Mouse (Mus musculus): ENCODE results near the gene Slc9a1. TPM values are rescaled to one million over a fixed set of nuclear protein-coding genes. Genes with fewer than 3 reads are reported as not detected.

Slc9a1 gene
- polyA plus RNA-seq, 1 experiment from 2014 or later = 1.8 TPM

DNA sequence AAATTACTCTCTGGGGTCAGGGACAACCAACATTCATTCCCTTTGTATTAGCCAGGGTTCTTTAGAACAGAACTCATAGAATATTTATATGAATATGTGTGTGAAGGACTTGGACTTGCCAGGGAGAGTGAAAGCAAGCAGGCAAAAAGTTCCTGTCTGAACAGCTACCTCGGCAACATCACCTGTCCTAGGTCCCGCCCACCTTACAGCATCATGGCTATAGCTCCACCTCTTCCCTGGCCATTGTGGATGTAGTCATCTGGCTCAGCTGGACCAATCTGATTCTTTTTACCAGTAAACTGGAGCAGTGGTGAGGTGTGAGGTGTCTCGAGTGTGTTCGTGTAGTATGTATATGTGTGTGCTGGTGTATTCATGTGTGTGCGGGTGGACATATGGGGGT, 76.2 kb downstream of the Slc9a1 start:
- TF ChIP-seq CTCF (IDR thresholded peaks at IDR 0.05; ENCODE audit: low read depth) (no peak), EP300 (IDR thresholded peaks at IDR 0.05; ENCODE audit: low read depth) (no peak)
- ATAC-seq (no peak), DNase-seq (no peak)
- Histone ChIP-seq H3K27ac (ENCODE audit: low read depth) (no peak overlapping the region), H3K9me3 (ENCODE audit: low read length) (no peaks in the 10 kb centered on the region), H3K36me3 (replicated peaks; ENCODE audit: insufficient read depth, low read length) (no peaks in the 10 kb centered on the region), H3K27me3 (ENCODE audit: insufficient read depth, low read length) (no peaks in the 10 kb centered on the region), H3K4me1 (ENCODE audit: insufficient read depth) (no peaks in the 10 kb centered on the region), H3K4me3 (ENCODE audit: low read depth, low read length) (no peak overlapping the region), H3K9ac (replicated peaks) (no peak overlapping the region), H3K4me2 (ENCODE audit: low read depth, low read length) (no peak overlapping the region)
- WGBS (ENCODE audit: insufficient replicate concordance) = 79% methylated on average over 5 of the region's 5 CpGs

DNA sequence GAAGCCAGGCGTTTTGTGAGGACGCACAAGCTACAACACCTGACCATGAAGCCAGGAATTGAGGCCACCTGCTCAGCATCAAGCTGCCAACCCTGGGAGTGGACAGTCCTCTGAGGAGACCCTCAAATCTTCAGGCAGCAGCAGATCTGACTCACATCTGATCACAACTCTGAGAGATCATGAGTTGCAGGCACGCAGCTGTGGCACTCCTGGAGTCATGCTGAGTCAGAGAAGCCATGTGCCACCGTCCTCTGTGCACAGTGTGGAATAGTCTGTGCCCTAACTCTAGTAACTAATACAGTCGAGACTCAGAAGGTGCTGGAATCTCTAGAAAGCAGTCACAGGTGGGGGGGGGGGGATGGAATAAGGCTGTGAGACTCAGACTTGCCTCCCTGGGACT, 77.9 kb downstream of the Slc9a1 start:
- H3K27ac ChIP-seq (ENCODE audit: low read depth) = no peak overlapping the region
- no peak overlapping the region for H3K4me3 ChIP-seq (ENCODE audit: low read depth, low read length)
- TF ChIP-seq CTCF (IDR thresholded peaks at IDR 0.05; ENCODE audit: low read depth) = no peak
- TF ChIP-seq EP300 (IDR thresholded peaks at IDR 0.05; ENCODE audit: low read depth) = no peak
- H3K4me1 ChIP-seq (ENCODE audit: insufficient read depth) = no peaks in the 10 kb centered on the region
- H3K27me3 ChIP-seq (ENCODE audit: insufficient read depth, low read length) = no peaks in the 10 kb centered on the region
- H3K4me2 ChIP-seq (ENCODE audit: low read depth, low read length) = no peak overlapping the region
- DNase-seq (no peak), ATAC-seq (no peak)
- H3K36me3 ChIP-seq (replicated peaks; ENCODE audit: insufficient read depth, low read length) = no peaks in the 10 kb centered on the region
- no peaks in the 10 kb centered on the region for H3K9me3 ChIP-seq (ENCODE audit: low read length)
- WGBS (ENCODE audit: insufficient replicate concordance) = 53% methylated on average over 5 of the region's 5 CpGs
- no peak overlapping the region for H3K9ac ChIP-seq (replicated peaks)

DNA sequence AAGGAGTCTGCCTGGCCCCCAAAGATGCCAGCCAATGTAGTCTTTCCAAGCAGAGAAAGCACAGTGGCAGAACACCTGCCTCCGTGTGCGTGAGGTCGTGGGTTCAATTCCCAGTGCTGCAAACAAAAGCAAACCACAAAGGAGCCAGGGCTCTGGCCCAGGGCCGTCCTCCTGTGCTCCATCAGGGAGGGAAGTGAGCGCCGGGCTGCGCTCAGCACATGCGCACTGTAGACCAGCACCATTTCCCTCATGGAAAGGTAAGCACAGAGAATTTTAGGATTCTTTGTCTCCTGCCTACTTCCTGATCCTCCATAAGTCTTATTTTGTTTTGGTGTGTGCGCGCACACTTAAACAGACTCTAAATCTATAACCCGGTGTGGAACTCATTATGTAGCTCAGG, 78.5 kb downstream of the Slc9a1 start:
- Histone ChIP-seq H3K4me2 (ENCODE audit: low read depth, low read length) (no peak overlapping the region), H3K27me3 (ENCODE audit: insufficient read depth, low read length) (no peaks in the 10 kb centered on the region), H3K9ac (replicated peaks) (no peak overlapping the region), H3K4me1 (ENCODE audit: insufficient read depth) (no peaks in the 10 kb centered on the region), H3K4me3 (ENCODE audit: low read depth, low read length) (no peak overlapping the region), H3K36me3 (replicated peaks; ENCODE audit: insufficient read depth, low read length) (no peaks in the 10 kb centered on the region), H3K9me3 (ENCODE audit: low read length) (no peaks in the 10 kb centered on the region), H3K27ac (ENCODE audit: low read depth) (no peak overlapping the region)
- TF ChIP-seq EP300 (IDR thresholded peaks at IDR 0.05; ENCODE audit: low read depth) (no peak), CTCF (IDR thresholded peaks at IDR 0.05; ENCODE audit: low read depth) (no peak)
- WGBS (ENCODE audit: insufficient replicate concordance) = 68% methylated on average over 11 of the region's 11 CpGs
- ATAC-seq = no peak
- DNase-seq = no peak

DNA sequence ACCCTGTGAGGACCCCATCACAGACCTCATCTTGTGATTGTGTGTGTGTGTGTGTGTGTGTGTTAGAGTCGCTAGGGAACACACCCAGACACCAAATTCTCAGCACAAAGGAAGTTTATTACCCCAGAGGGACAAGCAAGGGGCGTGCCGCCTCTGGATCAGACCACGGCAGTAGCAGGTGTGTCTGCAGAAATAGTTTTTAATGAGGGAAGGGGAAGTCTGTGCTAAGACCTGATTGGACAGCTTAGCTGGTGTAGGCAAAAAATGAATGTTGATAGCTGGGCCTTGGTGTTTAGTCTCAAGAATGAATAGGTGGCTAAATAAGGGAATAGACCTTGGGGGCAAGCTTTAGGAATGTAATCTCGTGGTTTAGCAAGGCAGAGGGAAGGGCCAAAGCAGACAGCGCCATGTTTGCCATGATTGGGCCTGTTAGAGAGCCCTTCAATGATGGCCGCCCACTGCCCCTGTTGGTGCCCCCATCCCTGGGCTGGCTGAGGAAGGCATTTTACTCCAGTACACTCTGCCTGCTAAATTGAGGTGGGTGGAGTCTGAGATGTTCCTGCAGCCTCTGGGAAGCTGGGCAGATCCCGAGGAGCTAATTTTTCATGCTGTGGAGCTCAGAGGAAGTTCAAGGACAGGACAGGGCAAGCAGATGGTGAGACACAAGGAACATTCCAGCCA, 79.3 kb downstream of the Slc9a1 start:
- Histone ChIP-seq H3K9ac (replicated peaks) (no peak overlapping the region), H3K4me1 (ENCODE audit: insufficient read depth) (no peaks in the 10 kb centered on the region), H3K27me3 (ENCODE audit: insufficient read depth, low read length) (no peaks in the 10 kb centered on the region), H3K4me3 (ENCODE audit: low read depth, low read length) (no peak overlapping the region), H3K27ac (ENCODE audit: low read depth) (no peak overlapping the region), H3K36me3 (replicated peaks; ENCODE audit: insufficient read depth, low read length) (no peaks in the 10 kb centered on the region), H3K9me3 (ENCODE audit: low read length) (no peaks in the 10 kb centered on the region), H3K4me2 (ENCODE audit: low read depth, low read length) (no peak overlapping the region)
- TF ChIP-seq CTCF (IDR thresholded peaks at IDR 0.05; ENCODE audit: low read depth) (no peak), EP300 (IDR thresholded peaks at IDR 0.05; ENCODE audit: low read depth) (no peak)
- ATAC-seq = no peak
- no peak for DNase-seq
- 56% methylated on average over 8 of the region's 8 CpGs for WGBS (ENCODE audit: insufficient replicate concordance)

DNA sequence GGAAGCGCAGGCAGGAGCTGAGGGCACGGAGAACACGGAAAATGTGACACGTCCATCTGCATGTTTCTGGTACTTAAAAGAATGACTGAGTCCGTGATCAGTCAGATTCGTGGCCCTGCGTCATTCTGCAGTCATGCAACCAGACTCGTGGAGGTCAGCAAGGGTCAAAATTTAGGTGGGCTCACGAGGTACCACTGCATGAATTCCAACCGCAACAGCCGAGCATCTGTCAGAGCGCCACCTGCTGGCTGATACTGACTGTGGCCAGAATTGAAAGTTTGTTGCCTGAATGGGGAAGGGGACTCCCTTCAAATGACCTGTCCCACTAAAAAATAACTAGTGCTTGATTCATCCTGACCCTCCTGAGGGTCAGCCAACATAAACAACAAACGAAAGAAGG, 80.2 kb downstream of the Slc9a1 start:
- no peak overlapping the region for H3K4me2 ChIP-seq (ENCODE audit: low read depth, low read length)
- H3K27me3 ChIP-seq (ENCODE audit: insufficient read depth, low read length) = no peaks in the 10 kb centered on the region
- H3K9ac ChIP-seq (replicated peaks) = no peak overlapping the region
- H3K4me3 ChIP-seq (ENCODE audit: low read depth, low read length) = no peak overlapping the region
- DNase-seq (peak; percentile 65), ATAC-seq (no peak)
- 25% methylated on average over 13 of the region's 13 CpGs for WGBS (ENCODE audit: insufficient replicate concordance)
- H3K9me3 ChIP-seq (ENCODE audit: low read length) = no peaks in the 10 kb centered on the region
- H3K36me3 ChIP-seq (replicated peaks; ENCODE audit: insufficient read depth, low read length) = no peaks in the 10 kb centered on the region
- peak; percentile 89 for TF ChIP-seq CTCF (IDR thresholded peaks at IDR 0.05; ENCODE audit: low read depth)
- no peak for TF ChIP-seq EP300 (IDR thresholded peaks at IDR 0.05; ENCODE audit: low read depth)
- H3K27ac ChIP-seq (ENCODE audit: low read depth) = no peak overlapping the region
- H3K4me1 ChIP-seq (ENCODE audit: insufficient read depth) = no peaks in the 10 kb centered on the region

DNA sequence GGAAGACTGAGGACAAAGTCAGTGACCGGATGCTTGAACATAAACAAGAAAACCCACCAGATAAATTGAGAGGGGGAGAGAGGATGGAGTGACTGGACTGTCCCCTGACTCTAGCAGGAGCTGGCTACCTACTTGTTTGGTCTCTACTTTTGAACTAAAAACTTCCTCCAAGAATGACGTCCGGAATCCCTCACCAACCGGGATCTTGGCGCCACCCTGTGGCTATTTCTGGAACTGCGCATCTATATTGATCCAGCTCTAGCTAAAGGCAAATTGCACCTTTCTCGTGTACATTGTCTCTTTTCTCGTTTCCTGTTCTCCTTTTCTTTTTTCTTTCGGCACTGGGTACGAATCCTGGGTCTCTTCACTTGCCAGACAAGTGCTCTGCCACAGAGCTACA, 82.0 kb downstream of the Slc9a1 start:
- no peak overlapping the region for H3K4me2 ChIP-seq (ENCODE audit: low read depth, low read length)
- no peak overlapping the region for H3K27ac ChIP-seq (ENCODE audit: low read depth)
- no peak overlapping the region for H3K9ac ChIP-seq (replicated peaks)
- no peaks in the 10 kb centered on the region for H3K4me1 ChIP-seq (ENCODE audit: insufficient read depth)
- H3K36me3 ChIP-seq (replicated peaks; ENCODE audit: insufficient read depth, low read length) = no peaks in the 10 kb centered on the region
- peak; percentile 97 for TF ChIP-seq CTCF (IDR thresholded peaks at IDR 0.05; ENCODE audit: low read depth)
- no peak for TF ChIP-seq EP300 (IDR thresholded peaks at IDR 0.05; ENCODE audit: low read depth)
- ATAC-seq = no peak
- WGBS (ENCODE audit: insufficient replicate concordance) = 7% methylated on average over 10 of the region's 10 CpGs
- no peaks in the 10 kb centered on the region for H3K27me3 ChIP-seq (ENCODE audit: insufficient read depth, low read length)
- H3K4me3 ChIP-seq (ENCODE audit: low read depth, low read length) = no peak overlapping the region
- peak; percentile 88 for DNase-seq
- no peaks in the 10 kb centered on the region for H3K9me3 ChIP-seq (ENCODE audit: low read length)
